Comparison of ENCODE assay signal across 14 mouse cellular contexts in genomic region chr6:99566921-99567320, GRCm38 (mm10). TPM values are rescaled to one million over a fixed set of nuclear protein-coding genes. Genes with fewer than 3 reads are reported as not detected.
DNase-seq lines count a peak whose midpoint lies in the region; ATAC-seq and TF ChIP-seq lines count a peak whose summit lies in the region.
"Had no signal": no experiment of that assay in that cellular context is flagged by ENCODE, and none has a peak within 500 bp of the region (broad histone marks: within the 10 kb centered on the region; RNA-seq: fewer than 3 reads in every experiment).

No protein-coding gene starts in this region.

- peak; percentile 39 for DNase-seq in lung, postnatal 0 days (ENCODE audit: low spot score)
- no peak for DNase-seq in lung, adult 2 months
- peak; percentile 22 to 56 for DNase-seq in left cerebral cortex, adult 9 months (ENCODE audit: low spot score in 2 of 2)
- DNase-seq in right cerebral cortex, postnatal 25 days, result peak; percentile 38
- peak; percentile 38 for DNase-seq in thymus, postnatal 4 days
- no peak for DNase-seq in layer of hippocampus, adult 18-20 months (ENCODE audit: low spot score in 2 of 2)
- no peak for DNase-seq in urinary bladder, adult 18-20 months (ENCODE audit: low spot score in 2 of 2)
- DNase-seq: cerebellum, adult 11 months; kidney, postnatal 10 days had no signal

- no peak for TF ChIP-seq EP300 in lung, postnatal 0 days (IDR thresholded peaks at IDR 0.05)

- TF ChIP-seq CTCF in lung, postnatal 0 days (IDR thresholded peaks at IDR 0.05), result no peak
- no peak for TF ChIP-seq CTCF in lung, adult 2 months (IDR thresholded peaks at IDR 0.05; ENCODE audit: insufficient read depth, low read length)

- no peak overlapping the region for H3K4me3 ChIP-seq in lung, postnatal 0 days (ENCODE audit: low read depth, low read length)
- no peak overlapping the region for H3K4me3 ChIP-seq in lung, adult 2 months (replicated peaks; ENCODE audit: extremely low read depth, low read depth, low read length)
- H3K4me3 ChIP-seq: heart, embryonic 13.5 days; hindbrain, embryonic 12.5 days had no signal

- ATAC-seq in lung, postnatal 0 days, result 0 out of 2 replicates have a peak, but pooled peaks have one; percentile 46
- ATAC-seq: activated CD4-positive, CD25-positive, alpha-beta regulatory T cell, adult 4 months; forebrain, embryonic 14.5 days; intestine, embryonic 16.5 days had no signal

- no peak overlapping the region for H3K9ac ChIP-seq in lung, postnatal 0 days (replicated peaks; ENCODE audit: low read depth)
- H3K9ac ChIP-seq: heart, embryonic 13.5 days; hindbrain, embryonic 12.5 days had no signal

- TF ChIP-seq POLR2A in lung, adult 2 months (IDR thresholded peaks at IDR 0.05; ENCODE audit: borderline replicate concordance, extremely low read depth, low read depth, low read length), result no peak

- H3K36me3 ChIP-seq in lung, postnatal 0 days (ENCODE audit: insufficient read depth, low read length), result no peaks in the 10 kb centered on the region
- H3K36me3 ChIP-seq: heart, embryonic 13.5 days; hindbrain, embryonic 12.5 days had no signal

- no peaks in the 10 kb centered on the region for H3K27me3 ChIP-seq in lung, postnatal 0 days (replicated peaks; ENCODE audit: insufficient read depth, low read length)
- H3K27me3 ChIP-seq: heart, embryonic 13.5 days; hindbrain, embryonic 12.5 days had no signal

- 41% methylated on average over 8 of the region's 8 CpGs for WGBS in lung, postnatal 0 days
- WGBS in lung, adult 2 months, result 58% methylated on average over 8 of the region's 8 CpGs

- no peak overlapping the region for H3K27ac ChIP-seq in lung, postnatal 0 days (ENCODE audit: low read length)
- H3K27ac ChIP-seq: heart, embryonic 13.5 days; hindbrain, embryonic 12.5 days had no signal

- no peaks in the 10 kb centered on the region for H3K9me3 ChIP-seq in lung, postnatal 0 days (ENCODE audit: low read length)
- H3K9me3 ChIP-seq: heart, embryonic 13.5 days; hindbrain, embryonic 12.5 days had no signal

- H3K4me2 ChIP-seq in lung, postnatal 0 days (replicated peaks; ENCODE audit: low read depth, low read length), result no peak overlapping the region
- H3K4me2 ChIP-seq: heart, embryonic 13.5 days; hindbrain, embryonic 12.5 days had no signal

- H3K4me1 ChIP-seq in lung, postnatal 0 days (ENCODE audit: insufficient read depth, low read depth, low read length), result no peaks in the 10 kb centered on the region
- no peaks in the 10 kb centered on the region for H3K4me1 ChIP-seq in lung, adult 2 months (ENCODE audit: control insufficient read depth, insufficient read depth, low read length)
- H3K4me1 ChIP-seq: heart, embryonic 13.5 days had no signal

RNA-seq across cellular contexts. Expression of gene Foxp1, which starts 44.4 kb away (rescaled TPM):
- 113 and 121 TPM in 2 replicates for polyA plus RNA-seq in lung, postnatal 0 days (2015; fragmentation: Nextera tagmentation; extraction: Ambion mirVana)
- polyA plus RNA-seq in lung, adult 2 months (2012; rRNA removed), result 135 and 169 TPM in 2 replicates
- total RNA-seq in layer of hippocampus, adult 18-20 months (2021), result 100 to 1,000 TPM in 1 of 2 experiments, 10 to 100 TPM in 1; 94.3 to 100 TPM

Comparison
In these comparisons a context has a peak if more than half of its experiments do, and no peak if none do; other contexts are left out.
1. DNase-seq: peak in lung, postnatal 0 days (single experiment), left cerebral cortex, adult 9 months (2 of 2), right cerebral cortex, postnatal 25 days (single experiment) and thymus, postnatal 4 days (single experiment); none in lung, adult 2 months (single experiment), layer of hippocampus, adult 18-20 months (0 of 2) and urinary bladder, adult 18-20 months (0 of 2).